Mouse (Mus musculus): Measurements from ENCODE around the gene Trmt13.

Gene Trmt13

GRCm38 (mm10) chr3:116547430-116547829 lies 67.0 kb downstream of the Trmt13 start:
- DNase-seq (ENCODE audit: low spot score in 2 of 2), result no peak

- DNase-seq (ENCODE audit: low spot score in 2 of 2), result no peak
These were observed 71.9 kb downstream of the Trmt13 start for GRCm38 (mm10) chr3:116542532-116542931.

GRCm38 (mm10) chr3:116542070-116542469 lies 72.3 kb downstream of the Trmt13 start:
- no peak for DNase-seq (ENCODE audit: low spot score in 2 of 2)

GRCm38 (mm10) chr3:116537200-116537573 lies 77.2 kb downstream of the Trmt13 start:
- no peak for DNase-seq (ENCODE audit: low spot score in 2 of 2)

- DNase-seq (ENCODE audit: low spot score in 2 of 2), result no peak
These were observed 77.8 kb downstream of the Trmt13 start for GRCm38 (mm10) chr3:116536428-116537199.
